Mouse (Mus musculus): ENCODE measurements around the gene Jph2.

- no peak for TF ChIP-seq CTCF (IDR thresholded peaks at IDR 0.05; ENCODE audit: borderline replicate concordance, insufficient read depth, low read depth, low read length)
- TF ChIP-seq POLR2A (IDR thresholded peaks at IDR 0.05; ENCODE audit: borderline replicate concordance, insufficient read depth, low read length): no peak
Observed at GRCm38 (mm10) chr2:163397905-163398304, at the start of gene Jph2.
